8 mouse cellular contexts compared by ENCODE assay signal in the genomic region with DNA sequence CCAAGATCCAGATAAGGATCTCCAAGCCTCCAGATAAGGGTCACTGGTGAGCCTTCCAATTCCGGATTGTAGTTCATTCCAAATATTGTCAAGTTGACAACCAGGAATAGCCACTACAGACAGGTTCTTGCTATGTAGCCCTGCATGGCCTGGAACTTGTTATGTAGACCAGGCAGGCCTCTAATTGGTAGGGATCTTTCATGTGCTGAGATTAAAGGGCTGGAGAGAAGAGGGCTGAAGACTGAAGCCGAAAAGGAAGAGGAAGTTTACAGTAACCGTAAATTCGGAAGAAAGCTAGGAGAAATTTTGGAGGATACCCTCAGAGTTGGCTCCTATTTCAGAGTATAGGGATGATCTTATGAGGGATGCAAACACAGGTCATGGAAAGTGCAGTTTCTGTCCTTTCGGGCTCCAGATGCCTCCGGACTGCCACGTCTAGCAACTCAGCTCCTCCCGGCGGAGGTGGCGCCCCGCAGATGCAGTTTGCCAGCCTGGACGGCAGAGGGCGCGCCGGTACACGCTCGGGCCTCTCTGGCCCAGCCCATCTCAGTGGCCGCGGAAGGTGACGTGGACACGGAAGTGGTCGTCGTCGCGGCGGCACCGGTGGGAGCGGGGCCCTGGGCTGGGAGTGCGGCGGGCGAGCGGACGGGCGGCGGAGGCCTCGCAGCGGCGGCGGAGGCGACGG. TPM values are rescaled to one million over a fixed set of nuclear protein-coding genes. Genes with fewer than 3 reads are reported as not detected.
DNase-seq lines count a peak whose midpoint lies in the region; ATAC-seq lines count a peak whose summit lies in the region.

TSS of gene Lrrc59 (plus strand) at position 569 of the 685 bp plus-strand sequence.

- ATAC-seq in common myeloid progenitor, adult 5-6 weeks (replicated peaks; ENCODE audit: low read depth, poor library complexity, severe bottlenecking), result peak; percentile 99

- no peaks in the 10 kb centered on the region for H3K27me3 ChIP-seq in megakaryocyte, embryonic 14.5 days (replicated peaks)

- H3K9me3 ChIP-seq in megakaryocyte, embryonic 14.5 days, result no peaks in the 10 kb centered on the region

- H3K4me1 ChIP-seq in megakaryocyte, embryonic 14.5 days, result peaks cover 28% of the 10 kb centered on the region

- H3K36me3 ChIP-seq in megakaryocyte, embryonic 14.5 days (replicated peaks; ENCODE audit: low read length), result peaks cover 33% of the 10 kb centered on the region

- peak; percentile 95 for DNase-seq in ZHBTc4 (ENCODE audit: low read depth, low spot score)
- DNase-seq in gastrocnemius, adult 8-10 months (ENCODE audit: low spot score in 2 of 2), result peak; percentile 86 to 89
- DNase-seq in hindlimb bud, embryonic 11.5 days (ENCODE audit: extremely low spot score, low read depth, low spot score), result peak; percentile 62
- DNase-seq in left cerebral cortex, adult 8-10 months (ENCODE audit: low spot score in 2 of 2), result peak; percentile 89 to 93
- DNase-seq in right cerebral cortex, postnatal 10 days (ENCODE audit: low spot score in 2 of 2), result peak; percentile 95 to 96
- peak; percentile 97 for DNase-seq in urinary bladder, postnatal 25 days (ENCODE audit: low spot score)

- peak within 1 kb of the TSS; percentile 99 for H3K4me3 ChIP-seq in megakaryocyte, embryonic 14.5 days (replicated peaks)

RNA-seq across cellular contexts. Expression of gene Lrrc59, which starts in this region (rescaled TPM):
- total RNA-seq in common myeloid progenitor, adult 5-6 weeks (2017), result 149 and 151 TPM in 2 replicates
- 10 to 100 TPM; 35.1 to 44.4 (median 36.4) TPM for total RNA-seq in gastrocnemius, adult 8-10 months (2022)
- 10 to 100 TPM; 84.0 to 91.2 (median 86.3) TPM for total RNA-seq in left cerebral cortex, adult 8-10 months (2022)
- 85.5 and 96.0 TPM in 2 replicates for polyA plus RNA-seq in megakaryocyte, embryonic 14.5 days (2012; ENCODE audit: insufficient read depth, low replicate concordance)

Comparison
In these comparisons a context has a peak if more than half of its experiments do, and no peak if none do; other contexts are left out.
1. Peak in every context shown above with its lines: DNase-seq, ATAC-seq and H3K4me3 ChIP-seq.